Mouse (Mus musculus) megakaryocyte, adult 5-6 weeks (primary cell): ENCODE results near the gene Dleu7. TPM values are rescaled to one million over a fixed set of nuclear protein-coding genes. Genes with fewer than 3 reads are reported as not detected.
A peak's percentile ranks its signal among the peaks of the same experiment; 100 is the strongest.

Source experiments
- ATAC-seq: 2 replicates; pipeline ENCODE4 v1.8.0; 2016; ENCODE audit warnings: mild to moderate bottlenecking, inconsistent platforms; ENCODE audit not compliant: poor library complexity, severe bottlenecking
- total RNA-seq, 2 experiments: library from RNA; stranded (forward) in 1 of 2; stranded (reverse) in 1 of 2; fragments of 153-499, 151-499 nt in 1 of 2; fragments of 221-1000, 200-1000 nt in 1 of 2; gene quantifications; 2 replicates each; pipeline versions ENCODE4 v1.2.3 to v1.2.4; 2015 to 2017

The Dleu7 gene
- total RNA-seq, 2 experiments from 2014 or later = not detected

GRCm38 (mm10) chr14:62291406-62291987, 1.4 kb downstream of the Dleu7 start:
- no peak for ATAC-seq

GRCm38 (mm10) chr14:62288731-62289130, 4.1 kb downstream of the Dleu7 start:
- ATAC-seq = no peak

- no peak for ATAC-seq
These were observed 9.9 kb downstream of the Dleu7 start for GRCm38 (mm10) chr14:62282974-62283373.

GRCm38 (mm10) chr14:62273604-62274003, 19.2 kb downstream of the Dleu7 start:
- ATAC-seq = no peak

GRCm38 (mm10) chr14:62270698-62271396, 22.0 kb downstream of the Dleu7 start:
- no peak for ATAC-seq

GRCm38 (mm10) chr14:62258978-62259536, 33.8 kb downstream of the Dleu7 start:
- no peak for ATAC-seq

GRCm38 (mm10) chr14:62258125-62258524, 34.7 kb downstream of the Dleu7 start:
- no peak for ATAC-seq

- ATAC-seq = no peak
These were observed 36.8 kb downstream of the Dleu7 start for GRCm38 (mm10) chr14:62256066-62256465.

GRCm38 (mm10) chr14:62254371-62254770, 38.5 kb downstream of the Dleu7 start:
- ATAC-seq = no peak

- peak; percentile 85 for ATAC-seq
These were observed 40.8 kb downstream of the Dleu7 start for GRCm38 (mm10) chr14:62251999-62252398.

- no peak for ATAC-seq
These were observed 42.8 kb downstream of the Dleu7 start for GRCm38 (mm10) chr14:62250046-62250445.

GRCm38 (mm10) chr14:62249251-62249650, 43.6 kb downstream of the Dleu7 start:
- ATAC-seq = no peak

- ATAC-seq = no peak
These were observed 44.1 kb downstream of the Dleu7 start for GRCm38 (mm10) chr14:62248796-62249195.

- ATAC-seq = no peak
These were observed 44.5 kb downstream of the Dleu7 start for GRCm38 (mm10) chr14:62248345-62248744.

- peak; percentile 89 for ATAC-seq
These were observed 47.3 kb downstream of the Dleu7 start for GRCm38 (mm10) chr14:62245557-62245956.

- ATAC-seq = no peak
These were observed 49.3 kb downstream of the Dleu7 start for GRCm38 (mm10) chr14:62243530-62243929.

- no peak for ATAC-seq
These were observed 56.9 kb downstream of the Dleu7 start for GRCm38 (mm10) chr14:62235969-62236368.

- ATAC-seq = no peak
These were observed 57.6 kb downstream of the Dleu7 start for GRCm38 (mm10) chr14:62235214-62235613.

- no peak for ATAC-seq
These were observed 61.9 kb downstream of the Dleu7 start for GRCm38 (mm10) chr14:62230968-62231367.

GRCm38 (mm10) chr14:62227101-62227500, 65.7 kb downstream of the Dleu7 start:
- no peak for ATAC-seq

- no peak for ATAC-seq
These were observed 66.2 kb downstream of the Dleu7 start for GRCm38 (mm10) chr14:62226576-62227047.
